Mouse (Mus musculus) lung, embryonic 15.5 days (tissue): ENCODE measurements around the gene Wdfy2. TPM values are rescaled to one million over a fixed set of nuclear protein-coding genes. Genes with fewer than 3 reads are reported as not detected.
"Not testable (repeated sequence)": the region's sequence is repeated elsewhere in the genome, so short reads cannot be mapped to it uniquely, and the experiment has no call there.

ENCODE experiments used
- ATAC-seq: fragments of 200-750 bp; cut with Nextera tagmentation; 2 replicates; pipeline ENCODE4 v1.8.0; 2017; ENCODE audit warnings: moderate number of reproducible peaks, borderline replicate concordance; ENCODE audit not compliant: low FRiP score, low TSS enrichment; ENCODE audit errors: extremely low read depth
- H3K27ac ChIP-seq: fragments of 300-500 bp; sonication (generic); 2 replicates; pipeline ENCODE4 v1.5.1; 2015; ENCODE audit warnings: moderate library complexity, mild to moderate bottlenecking, inconsistent platforms
- H3K27me3 ChIP-seq: fragments of 300-500 bp; sonication (generic); 2 replicates; pipeline ENCODE4 v1.6.1; 2015; ENCODE audit warnings: inconsistent platforms
- H3K36me3 ChIP-seq: fragments of 300-500 bp; sonication (generic); 2 replicates; pipeline ENCODE4 v1.6.1; 2015; ENCODE audit warnings: inconsistent platforms
- H3K4me1 ChIP-seq: fragments of 300-500 bp; sonication (generic); 2 replicates; pipeline ENCODE4 v1.6.1; 2015; ENCODE audit warnings: inconsistent platforms
- H3K4me2 ChIP-seq: fragments of 300-500 bp; sonication (generic); 2 replicates; pipeline ENCODE4 v1.6.1; 2015; ENCODE audit warnings: inconsistent platforms, mild to moderate bottlenecking, moderate library complexity
- H3K4me3 ChIP-seq: fragments of 300-500 bp; sonication (generic); 2 replicates; pipeline ENCODE4 v1.5.1; 2015; ENCODE audit warnings: mild to moderate bottlenecking, inconsistent platforms
- H3K9ac ChIP-seq: fragments of 300-500 bp; sonication (generic); 2 replicates; pipeline ENCODE4 v1.6.1; 2015; ENCODE audit warnings: inconsistent platforms
- H3K9me3 ChIP-seq: fragments of 300-500 bp; sonication (generic); 2 replicates; pipeline ENCODE4 v1.6.1; 2016; ENCODE audit warnings: inconsistent platforms
- WGBS: fragments of 180-500 bp; shearing (Covaris S2); methylation state at CpG from one replicate; pipeline ENCODE4 v1.1.7; 2015; 5-methylcytosine and 5-hydroxymethylcytosine counted together
- polyA plus RNA-seq: library from polyadenylated mRNA; unstranded; fragments of >200 nt; fragmentation: Nextera tagmentation; extraction: Ambion mirVana; gene quantifications from 2 replicates; pipeline ENCODE4 v1.2.1, GENCODE M21; 2015

Gene Wdfy2
- polyA plus RNA-seq, 1 experiment from 2014 or later = 6.2 TPM

DNA sequence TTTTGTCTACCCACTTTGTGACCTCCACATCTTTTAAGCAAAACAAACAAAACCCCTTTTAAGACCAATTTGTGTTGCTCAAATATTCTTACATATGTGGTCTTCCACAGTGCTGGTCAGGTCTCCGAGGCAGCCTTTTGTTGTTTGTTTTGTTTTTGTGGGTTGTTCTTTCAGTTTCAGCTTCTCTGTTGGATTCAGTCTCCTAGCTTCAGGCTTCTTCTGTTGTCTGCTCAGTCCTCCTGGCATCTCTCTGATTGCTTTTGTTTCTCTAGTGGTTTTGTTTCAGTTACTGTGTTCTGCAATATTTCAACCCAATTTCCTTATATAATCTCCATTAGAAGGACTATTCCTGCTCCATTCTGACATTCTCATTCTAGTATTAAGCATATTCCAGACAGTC is 46.1 kb downstream of the Wdfy2 start:
- H3K4me2 ChIP-seq = no peak overlapping the region
- H3K9me3 ChIP-seq = no peaks in the 10 kb centered on the region
- H3K36me3 ChIP-seq = no peaks in the 10 kb centered on the region
- no peaks in the 10 kb centered on the region for H3K27me3 ChIP-seq
- no peak for ATAC-seq
- 17% methylated on average over 1 of the region's 1 CpGs for WGBS
- H3K4me1 ChIP-seq = peaks cover 32% of the 10 kb centered on the region
- H3K9ac ChIP-seq = no peak overlapping the region
- no peak overlapping the region for H3K27ac ChIP-seq
- no peak overlapping the region for H3K4me3 ChIP-seq

GRCm38 (mm10) chr14:62884171-62884570 is 46.7 kb downstream of the Wdfy2 start:
- Histone ChIP-seq H3K9ac (no peak overlapping the region), H3K4me3 (no peak overlapping the region), H3K9me3 (no peaks in the 10 kb centered on the region), H3K27me3 (no peaks in the 10 kb centered on the region), H3K4me1 (peaks cover 25% of the 10 kb centered on the region), H3K4me2 (no peak overlapping the region), H3K27ac (0 out of 2 replicates have a peak overlapping the region, but pooled peaks have one; percentile 12), H3K36me3 (no peaks in the 10 kb centered on the region)
- 29% methylated on average over 5 of the region's 5 CpGs for WGBS
- no peak for ATAC-seq

DNA sequence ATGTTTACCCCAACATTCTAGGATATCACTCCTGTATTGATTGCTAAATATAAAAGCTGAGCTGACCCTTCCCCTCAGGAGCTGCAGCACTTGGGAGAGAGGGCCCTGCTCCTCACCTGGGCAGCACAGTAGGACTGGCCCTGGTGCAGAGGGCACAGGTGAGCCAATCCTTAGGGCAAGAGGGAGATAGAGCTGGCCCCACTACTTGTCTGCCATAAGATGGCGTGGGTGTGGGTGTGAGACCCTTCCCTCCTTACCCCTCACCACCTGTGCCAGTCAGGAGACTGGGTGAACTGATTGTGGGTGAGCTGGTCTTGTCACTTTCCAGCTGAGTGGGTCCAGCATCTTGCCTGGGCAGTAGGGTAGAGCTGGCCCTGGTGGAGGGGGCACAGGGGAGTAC is 47.2 kb downstream of the Wdfy2 start:
- Histone ChIP-seq H3K4me3 (no peak overlapping the region), H3K9me3 (no peaks in the 10 kb centered on the region), H3K27me3 (no peaks in the 10 kb centered on the region), H3K27ac (no peak overlapping the region), H3K36me3 (no peaks in the 10 kb centered on the region), H3K4me1 (peaks cover 21% of the 10 kb centered on the region), H3K9ac (no peak overlapping the region), H3K4me2 (no peak overlapping the region)
- ATAC-seq = no peak
- WGBS = 50% methylated on average over 1 of the region's 1 CpGs

DNA sequence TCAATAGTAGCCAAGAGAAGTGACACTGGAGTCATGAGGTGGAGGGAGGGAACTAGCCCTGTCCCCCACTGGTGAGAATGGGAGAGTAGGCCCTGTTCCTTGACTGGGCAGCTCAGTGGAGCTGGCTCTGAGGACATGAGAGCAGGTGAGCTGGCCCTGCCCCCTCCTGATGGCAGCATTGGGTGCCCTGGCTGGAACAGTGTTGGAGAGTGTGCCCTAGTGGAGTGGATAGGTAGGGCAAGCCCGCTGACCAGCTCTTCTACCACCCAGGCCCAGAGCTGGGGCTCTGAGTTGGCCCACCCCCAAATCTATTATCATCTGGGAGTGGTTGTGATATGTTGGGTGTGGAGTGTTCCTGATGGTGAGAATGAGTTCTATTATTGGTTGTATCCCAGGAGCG is 47.7 kb downstream of the Wdfy2 start:
- Histone ChIP-seq H3K4me1 (peaks cover 16% of the 10 kb centered on the region), H3K36me3 (no peaks in the 10 kb centered on the region), H3K27me3 (no peaks in the 10 kb centered on the region), H3K27ac (no peak overlapping the region), H3K9me3 (no peaks in the 10 kb centered on the region), H3K4me2 (no peak overlapping the region), H3K9ac (no peak overlapping the region), H3K4me3 (no peak overlapping the region)
- WGBS = 88% methylated on average over 2 of the region's 2 CpGs
- ATAC-seq = 0 out of 2 replicates have a peak, but pooled peaks have one; percentile 49

- Histone ChIP-seq H3K27me3 (no peaks in the 10 kb centered on the region), H3K9me3 (no peaks in the 10 kb centered on the region), H3K4me1 (0 out of 2 replicates have a peak, but pooled peaks cover 4% of the 10 kb centered on the region), H3K4me2 (no peak overlapping the region), H3K36me3 (no peaks in the 10 kb centered on the region), H3K27ac (no peak overlapping the region), H3K9ac (no peak overlapping the region), H3K4me3 (no peak overlapping the region)
- ATAC-seq = no peak
- WGBS = 80% methylated on average over 3 of the region's 3 CpGs
Observed at GRCm38 (mm10) chr14:62891401-62891800, 53.9 kb downstream of the Wdfy2 start.

GRCm38 (mm10) chr14:62892771-62893641 is 55.5 kb downstream of the Wdfy2 start:
- H3K9me3 ChIP-seq = no peaks in the 10 kb centered on the region
- ATAC-seq = no peak
- 0 out of 2 replicates have a peak, but pooled peaks cover 4% of the 10 kb centered on the region for H3K4me1 ChIP-seq
- no peak overlapping the region for H3K9ac ChIP-seq
- no peaks in the 10 kb centered on the region for H3K27me3 ChIP-seq
- no peak overlapping the region for H3K27ac ChIP-seq
- no peaks in the 10 kb centered on the region for H3K36me3 ChIP-seq
- H3K4me3 ChIP-seq = no peak overlapping the region
- H3K4me2 ChIP-seq = no peak overlapping the region
- WGBS = 66% methylated on average over 8 of the region's 8 CpGs

DNA sequence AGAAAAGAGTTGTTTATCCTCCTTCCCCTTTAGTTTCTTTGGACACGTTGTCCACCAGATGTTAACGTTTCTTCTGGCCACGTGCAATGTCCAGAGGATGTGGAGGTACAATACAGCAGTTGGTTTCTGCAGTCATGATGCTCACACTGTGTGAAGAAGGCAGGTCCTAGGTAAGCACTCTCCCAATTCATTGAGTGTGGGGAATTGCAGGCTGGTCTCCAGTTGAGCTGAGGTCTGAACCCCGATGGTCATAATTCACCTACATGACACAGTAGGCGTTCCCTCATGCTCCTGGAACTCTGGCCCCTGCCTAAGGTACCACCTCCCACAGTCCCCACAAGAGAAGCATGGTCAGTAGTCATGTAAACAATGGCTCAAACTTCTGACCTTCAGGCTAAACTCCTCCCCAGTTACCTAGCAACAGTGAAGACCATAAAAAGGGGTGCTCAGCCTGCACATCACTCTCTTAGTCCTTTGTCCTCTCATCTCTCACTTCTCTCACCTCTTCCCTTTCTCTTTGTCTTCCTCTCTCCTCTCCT is 56.2 kb downstream of the Wdfy2 start:
- H3K4me3 ChIP-seq, ATAC-seq, H3K9me3 ChIP-seq, H3K27ac ChIP-seq, H3K27me3 ChIP-seq, H3K4me2 ChIP-seq, H3K9ac ChIP-seq, H3K4me1 ChIP-seq, H3K36me3 ChIP-seq: not testable (repeated sequence)
- WGBS = 33% methylated on average over 5 of the region's 5 CpGs

- no peak for ATAC-seq
- H3K27me3 ChIP-seq = no peaks in the 10 kb centered on the region
- no peak overlapping the region for H3K9ac ChIP-seq
- no peak overlapping the region for H3K27ac ChIP-seq
- H3K9me3 ChIP-seq = no peaks in the 10 kb centered on the region
- 0 out of 2 replicates have a peak, but pooled peaks cover 4% of the 10 kb centered on the region for H3K4me1 ChIP-seq
- no peak overlapping the region for H3K4me3 ChIP-seq
- no peaks in the 10 kb centered on the region for H3K36me3 ChIP-seq
- no peak overlapping the region for H3K4me2 ChIP-seq
- 87% methylated on average over 8 of the region's 8 CpGs for WGBS
Observed at GRCm38 (mm10) chr14:62894924-62895840, 57.7 kb downstream of the Wdfy2 start.

DNA sequence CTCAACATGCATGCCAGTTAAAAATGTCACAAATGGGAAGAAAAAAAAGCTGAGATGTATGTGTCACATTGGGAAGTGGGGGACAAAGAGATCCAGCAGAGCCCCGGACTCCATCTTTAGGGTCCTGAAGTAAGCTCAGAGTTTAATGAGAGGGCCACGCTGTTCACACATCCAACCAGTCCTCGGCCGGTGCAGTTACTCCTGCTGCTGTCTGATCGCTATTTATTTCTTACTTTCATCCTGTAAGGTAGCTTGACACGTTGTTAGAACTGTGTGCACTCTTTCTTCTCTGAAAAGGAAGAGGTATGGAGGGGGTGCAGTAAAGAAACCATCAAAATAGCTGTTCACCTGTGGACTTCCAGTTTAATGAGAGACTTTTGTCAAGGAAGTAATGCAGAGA is 60.6 kb downstream of the Wdfy2 start:
- ATAC-seq = no peak

DNA sequence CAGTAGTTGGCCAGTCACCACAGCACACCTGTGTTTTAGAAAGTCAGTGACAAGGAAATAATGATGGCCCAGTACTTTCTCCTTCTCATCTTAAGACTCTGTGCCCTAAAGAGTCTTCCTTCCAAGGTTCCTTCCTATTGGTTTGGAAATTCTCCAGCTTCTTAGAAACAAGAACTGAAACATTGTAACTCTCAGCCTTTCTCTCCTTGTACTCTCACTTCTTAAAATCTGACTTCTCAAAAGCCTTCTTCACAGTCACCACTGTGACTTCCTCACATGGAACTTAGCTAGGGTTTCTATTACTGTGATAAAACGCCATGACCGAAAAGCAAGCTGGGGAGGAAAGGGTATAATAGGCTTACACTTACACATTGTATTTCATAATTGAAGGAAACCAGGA is 70.4 kb downstream of the Wdfy2 start:
- no peak overlapping the region for H3K9ac ChIP-seq
- no peak overlapping the region for H3K4me3 ChIP-seq
- no peak overlapping the region for H3K27ac ChIP-seq
- H3K36me3 ChIP-seq = no peaks in the 10 kb centered on the region
- no peak for ATAC-seq
- H3K4me1 ChIP-seq = no peaks in the 10 kb centered on the region
- no peaks in the 10 kb centered on the region for H3K27me3 ChIP-seq
- H3K9me3 ChIP-seq = no peaks in the 10 kb centered on the region
- no peak overlapping the region for H3K4me2 ChIP-seq
- 91% methylated on average over 2 of the region's 2 CpGs for WGBS

More for the DNA sequence above, 60.6 kb downstream of the Wdfy2 start:
- Histone ChIP-seq H3K9ac (no peak overlapping the region), H3K27ac (no peak overlapping the region), H3K27me3 (no peaks in the 10 kb centered on the region), H3K4me3 (no peak overlapping the region), H3K4me1 (no peaks in the 10 kb centered on the region), H3K4me2 (no peak overlapping the region), H3K36me3 (no peaks in the 10 kb centered on the region), H3K9me3 (no peaks in the 10 kb centered on the region)
- 74% methylated on average over 6 of the region's 6 CpGs for WGBS

DNA sequence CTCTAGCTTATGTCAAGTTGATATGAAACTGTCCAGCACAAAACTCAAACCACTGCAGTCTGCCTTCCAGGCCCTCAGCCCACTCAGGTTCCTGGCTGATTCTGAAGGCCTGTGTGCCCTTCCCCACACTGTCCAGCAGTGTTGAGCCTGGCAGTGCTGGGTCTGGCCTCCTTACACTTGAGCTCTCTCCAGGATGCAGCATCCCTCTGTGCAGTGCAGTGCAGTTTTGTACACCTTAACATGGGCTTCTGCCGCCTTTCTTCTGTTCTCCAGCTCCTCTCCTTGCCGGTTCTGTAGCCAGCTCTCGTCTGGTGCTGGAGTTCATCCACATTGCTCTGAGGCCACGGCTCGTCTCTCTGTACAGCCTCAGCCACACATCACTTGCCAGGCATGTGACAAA is 71.1 kb downstream of the Wdfy2 start:
- WGBS = 78% methylated on average over 5 of the region's 5 CpGs
- no peak overlapping the region for H3K4me3 ChIP-seq
- no peak for ATAC-seq
- H3K9ac ChIP-seq = no peak overlapping the region
- H3K4me2 ChIP-seq = no peak overlapping the region
- no peaks in the 10 kb centered on the region for H3K4me1 ChIP-seq
- no peak overlapping the region for H3K27ac ChIP-seq
- no peaks in the 10 kb centered on the region for H3K36me3 ChIP-seq
- no peaks in the 10 kb centered on the region for H3K27me3 ChIP-seq
- H3K9me3 ChIP-seq = no peaks in the 10 kb centered on the region
